Mouse (Mus musculus): ENCODE data around the gene Slc4a8. TPM values are rescaled to one million over a fixed set of nuclear protein-coding genes. Genes with fewer than 3 reads are reported as not detected.

The Slc4a8 gene
- polyA plus RNA-seq, 1 experiment = 1.8 TPM

GRCm38 (mm10) chr15:100738351-100738781 lies 23.2 kb upstream of the Slc4a8 start:
- WGBS = 20% methylated on average over 7 of the region's 7 CpGs

DNA sequence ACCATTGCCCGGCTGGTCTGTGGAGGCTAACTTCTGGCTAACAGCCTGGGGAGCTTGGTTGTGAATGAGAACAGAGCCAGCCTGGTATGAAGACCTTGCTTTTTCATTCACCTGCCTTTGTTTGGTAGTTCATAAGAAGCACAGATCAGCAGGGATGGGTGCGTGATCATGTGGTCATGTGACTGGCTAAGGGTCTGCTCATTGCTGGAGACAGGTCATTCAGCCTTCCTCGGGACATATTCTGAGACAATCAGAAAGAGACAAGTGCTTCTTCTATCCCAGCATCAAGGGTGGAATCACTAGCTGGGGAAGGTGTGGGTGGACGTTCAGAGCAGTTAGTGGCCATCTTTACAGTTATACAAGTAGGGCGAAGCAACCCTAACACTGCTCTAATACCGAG lies 22.1 kb upstream of the Slc4a8 start:
- WGBS = 79% methylated on average over 6 of the region's 6 CpGs
- no peak for DNase-seq (ENCODE audit: low read depth, low spot score)

More at GRCm38 (mm10) chr15:100738351-100738781, 23.2 kb upstream of the Slc4a8 start:
- no peak for DNase-seq (ENCODE audit: low read depth, low spot score)

- DNase-seq (ENCODE audit: low read depth, low spot score) = no peak
- 91% methylated on average over 6 of the region's 6 CpGs for WGBS
Observed at GRCm38 (mm10) chr15:100743238-100743637, 18.3 kb upstream of the Slc4a8 start.

- no peak for DNase-seq (ENCODE audit: low read depth, low spot score)
Observed at GRCm38 (mm10) chr15:100746478-100747120, 14.9 kb upstream of the Slc4a8 start.

GRCm38 (mm10) chr15:100747121-100747963 lies 14.2 kb upstream of the Slc4a8 start:
- DNase-seq (ENCODE audit: low read depth, low spot score) = no peak
- WGBS = 8% methylated on average over 27 of the region's 27 CpGs

More at GRCm38 (mm10) chr15:100746478-100747120, 14.9 kb upstream of the Slc4a8 start:
- WGBS = 22% methylated on average over 6 of the region's 6 CpGs

GRCm38 (mm10) chr15:100748584-100748983 lies 13.0 kb upstream of the Slc4a8 start:
- 90% methylated on average over 3 of the region's 3 CpGs for WGBS
- DNase-seq (ENCODE audit: low read depth, low spot score) = no peak

GRCm38 (mm10) chr15:100749751-100750538 lies 11.6 kb upstream of the Slc4a8 start:
- DNase-seq (ENCODE audit: low read depth, low spot score) = no peak
- 19% methylated on average over 10 of the region's 10 CpGs for WGBS

DNA sequence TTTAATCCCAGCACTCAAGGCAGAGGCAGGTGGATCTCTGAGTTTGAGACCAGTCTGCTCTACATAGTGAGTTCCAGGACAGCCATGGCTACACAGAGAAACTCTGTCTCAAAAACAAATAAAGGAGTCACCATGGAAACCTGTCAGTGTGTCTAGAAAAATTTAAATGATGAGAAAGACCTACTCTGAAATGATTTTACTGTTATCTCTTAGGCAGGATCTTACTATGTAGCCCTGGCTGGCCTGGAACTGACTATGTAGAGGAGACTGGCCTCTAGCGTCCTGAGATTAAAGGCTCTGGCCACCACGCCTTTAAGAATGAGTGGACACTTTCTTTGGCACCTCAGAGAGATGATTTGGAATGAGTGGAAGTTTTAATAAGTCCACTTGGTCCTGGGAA lies 9.1 kb upstream of the Slc4a8 start:
- 75% methylated on average over 2 of the region's 2 CpGs for WGBS
- no peak for DNase-seq (ENCODE audit: low read depth, low spot score)

- no peak for DNase-seq (ENCODE audit: low read depth, low spot score)
- 59% methylated on average over 5 of the region's 5 CpGs for WGBS
Observed at GRCm38 (mm10) chr15:100753045-100753444, 8.5 kb upstream of the Slc4a8 start.

GRCm38 (mm10) chr15:100754041-100754440 lies 7.5 kb upstream of the Slc4a8 start:
- WGBS = 38% methylated on average over 7 of the region's 7 CpGs
- no peak for DNase-seq (ENCODE audit: low read depth, low spot score)

GRCm38 (mm10) chr15:100754805-100755497 lies 6.6 kb upstream of the Slc4a8 start:
- DNase-seq (ENCODE audit: low read depth, low spot score) = no peak
- WGBS = 5% methylated on average over 11 of the region's 11 CpGs

GRCm38 (mm10) chr15:100755498-100755859 lies 6.1 kb upstream of the Slc4a8 start:
- WGBS = 10% methylated on average over 8 of the region's 8 CpGs
- DNase-seq (ENCODE audit: low read depth, low spot score) = no peak

- 28% methylated on average over 3 of the region's 3 CpGs for WGBS
Observed at GRCm38 (mm10) chr15:100755881-100756624, 5.5 kb upstream of the Slc4a8 start.

DNA sequence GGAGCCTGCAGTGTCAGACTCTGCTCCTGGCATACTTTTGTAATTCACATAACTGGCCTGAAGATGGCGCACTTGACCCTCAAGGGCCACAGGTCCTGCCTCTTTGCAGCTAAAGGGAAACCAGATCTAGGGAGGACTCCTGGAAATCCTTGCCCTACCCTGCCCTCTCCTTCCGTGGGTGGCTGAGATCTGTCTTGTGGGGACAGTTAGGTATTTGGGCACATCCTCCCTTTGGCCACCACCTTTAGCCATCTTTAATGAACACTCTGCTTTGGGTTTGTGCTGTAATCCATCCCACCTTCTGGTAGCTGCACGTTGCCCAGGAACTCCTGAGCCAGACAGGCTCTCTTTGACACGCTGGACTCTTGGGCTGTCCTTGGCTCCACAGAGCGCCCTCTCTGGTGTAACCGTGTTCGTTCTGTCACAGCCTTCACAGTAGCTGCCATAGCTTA lies 4.0 kb upstream of the Slc4a8 start:
- 1% methylated on average over 7 of the region's 7 CpGs for WGBS
- DNase-seq (ENCODE audit: low read depth, low spot score) = peak; percentile 81

More at GRCm38 (mm10) chr15:100755881-100756624, 5.5 kb upstream of the Slc4a8 start:
- no peak for DNase-seq (ENCODE audit: low read depth, low spot score)

- 87% methylated on average over 10 of the region's 10 CpGs for whole genome bisulfite sequencing
- DNase-seq (ENCODE audit: low read depth, low spot score) = no peak
Observed at GRCm38 (mm10) chr15:100759286-100759685, 2.3 kb upstream of the Slc4a8 start.

- WGBS = 13% methylated on average over 9 of the region's 9 CpGs
- DNase-seq (ENCODE audit: low read depth, low spot score) = no peak
Observed at GRCm38 (mm10) chr15:100761036-100761418, 520 bp upstream of the Slc4a8 start.

- no peak for DNase-seq (ENCODE audit: low read depth, low spot score)
- 48% methylated on average over 8 of the region's 8 CpGs for WGBS
Observed at GRCm38 (mm10) chr15:100762649-100763048, 1.1 kb downstream of the Slc4a8 start.

- DNase-seq (ENCODE audit: low read depth, low spot score) = no peak
- 71% methylated on average over 16 of the region's 16 CpGs for WGBS
Observed at GRCm38 (mm10) chr15:100764163-100764951, 2.8 kb downstream of the Slc4a8 start.

Data from large intestine, adult 2 months (tissue).